Mouse (Mus musculus) brain, embryonic 14.5 days (tissue): ENCODE measurements around the gene Aldh1l1.

ENCODE experiments used
- CTCF ChIP-seq: fragments of 200-500 bp; IDR thresholded peaks from 2 replicates; pipeline ENCODE4 v1.5.1; 2012; ENCODE audit warnings: inconsistent platforms, mild to moderate bottlenecking, moderate library complexity, borderline replicate concordance; ENCODE audit not compliant: insufficient read depth, insufficient read length; ENCODE audit errors: extremely low read depth
- POLR2A ChIP-seq: fragments of 200-500 bp; IDR thresholded peaks from 2 replicates; pipeline ENCODE4 v1.6.1; 2012; ENCODE audit warnings: mild to moderate bottlenecking, inconsistent platforms, borderline replicate concordance; ENCODE audit not compliant: poor library complexity, insufficient read depth, insufficient read length, severe bottlenecking; ENCODE audit errors: extremely low read depth

- TF ChIP-seq POLR2A = no peak
- TF ChIP-seq CTCF = no peak
Measured at GRCm38 (mm10) chr6:90550161-90550912, 64.1 kb downstream of the Aldh1l1 start.
